Mouse (Mus musculus): Measurements from ENCODE around the gene Gm29776. TPM values are rescaled to one million over a fixed set of nuclear protein-coding genes. Genes with fewer than 3 reads are reported as not detected.

The Gm29776 gene
- under 1 TPM in 1 of 2 experiments, not detected in 1; 0.06 TPM for polyA plus RNA-seq (2012; fragmentation: generic; extraction: Trizol)

GRCm38 (mm10) chr14:54698733-54699132 lies at the start of gene Gm29776:
Gene Gm29776 (minus strand): TSS chr14:54698833.

GRCm38 (mm10) chr14:54712074-54712473 lies 13.4 kb upstream of the Gm29776 start, which contains the start of gene Cebpe:
Gene Cebpe (minus strand): TSS chr14:54712174.

GRCm38 (mm10) chr14:54686522-54687143 lies 12.0 kb downstream of the Gm29776 start, which contains the start of gene Acin1:
Gene Acin1 (minus strand): TSS chr14:54686931.

GRCm38 (mm10) chr14:54686063-54686521 lies 12.5 kb downstream of the Gm29776 start, which contains the start of gene 1700123O20Rik:
Gene 1700123O20Rik (plus strand): TSS chr14:54686216.

Other genes with a start within 250 kb of the Gm29776 start
- 10 to 100 TPM; 33.4 to 60.8 TPM for gene Lrp10, start 234.7 kb downstream of the Gm29776 start, polyA plus RNA-seq (2012; fragmentation: generic; extraction: Trizol)
- gene Rem2, start 222.7 kb downstream of the Gm29776 start, polyA plus RNA-seq (2012; fragmentation: generic; extraction: Trizol), result under 1 TPM in 1 of 2 experiments, not detected in 1; 0.18 TPM
- 10 to 100 TPM; 35.7 to 56.0 TPM for gene Prmt5, start 181.3 kb downstream of the Gm29776 start, polyA plus RNA-seq (2012; fragmentation: generic; extraction: Trizol)
- gene Haus4, start 144.2 kb downstream of the Gm29776 start, polyA plus RNA-seq (2012; fragmentation: generic; extraction: Trizol), result 10 to 100 TPM; 27.7 to 29.6 TPM
- gene Ajuba, start 121.3 kb downstream of the Gm29776 start, polyA plus RNA-seq (2012; fragmentation: generic; extraction: Trizol), result 10 to 100 TPM; 13.2 to 19.5 TPM
- 1 to 10 TPM; 1.4 to 8.7 TPM for gene 4931414P19Rik, start 92.8 kb downstream of the Gm29776 start, polyA plus RNA-seq (2012; fragmentation: generic; extraction: Trizol)
- 100 to 1,000 TPM; 235 to 495 TPM for gene Psmb5, start 80.8 kb downstream of the Gm29776 start, polyA plus RNA-seq (2012; fragmentation: generic; extraction: Trizol)
- gene Psmb11, start 77.4 kb downstream of the Gm29776 start, polyA plus RNA-seq (2012; fragmentation: generic; extraction: Trizol), result under 1 TPM; 0.02 TPM
- not detected for gene Gm17606, start 57.9 kb downstream of the Gm29776 start, polyA plus RNA-seq (2012; fragmentation: generic; extraction: Trizol)
- gene Cdh24, start 57.5 kb downstream of the Gm29776 start, polyA plus RNA-seq (2012; fragmentation: generic; extraction: Trizol), result 1 to 10 TPM in 1 of 2 experiments, under 1 TPM in 1; 0.97 to 2.1 TPM
- 10 to 100 TPM in 1 of 2 experiments, 1 to 10 TPM in 1; 7.4 to 30.1 TPM for gene 1700123O20Rik, start 12.6 kb downstream of the Gm29776 start, polyA plus RNA-seq (2012; fragmentation: generic; extraction: Trizol)
- gene Acin1, start 11.9 kb downstream of the Gm29776 start, polyA plus RNA-seq (2012; fragmentation: generic; extraction: Trizol), result 10 to 100 TPM; 31.4 to 94.4 TPM
- gene Cebpe, start 13.3 kb upstream of the Gm29776 start, polyA plus RNA-seq (2012; fragmentation: generic; extraction: Trizol), result not detected
- gene Slc7a8, start 83.1 kb upstream of the Gm29776 start, polyA plus RNA-seq (2012; fragmentation: generic; extraction: Trizol), result under 1 TPM in 1 of 2 experiments, not detected in 1; 0.01 TPM
- gene Rnf212b, start 115.3 kb upstream of the Gm29776 start, polyA plus RNA-seq (2012; fragmentation: generic; extraction: Trizol), result not detected
- 1 to 10 TPM in 1 of 2 experiments, under 1 TPM in 1; 0.33 to 2.6 TPM for gene Homez, start 172.1 kb upstream of the Gm29776 start, polyA plus RNA-seq (2012; fragmentation: generic; extraction: Trizol)
- gene Ppp1r3e, start 178.7 kb upstream of the Gm29776 start, polyA plus RNA-seq (2012; fragmentation: generic; extraction: Trizol), result under 1 TPM; 0.53 to 0.73 TPM
- gene Bcl2l2, start 184.5 kb upstream of the Gm29776 start, polyA plus RNA-seq (2012; fragmentation: generic; extraction: Trizol), result 10 to 100 TPM in 1 of 2 experiments, 1 to 10 TPM in 1; 2.4 to 13.8 TPM
- 1 to 10 TPM in 1 of 2 experiments, under 1 TPM in 1; 0.08 to 1.2 TPM for gene Gm20521, start 184.6 kb upstream of the Gm29776 start, polyA plus RNA-seq (2012; fragmentation: generic; extraction: Trizol)
- 100 to 1,000 TPM in 1 of 2 experiments, 10 to 100 TPM in 1; 99.1 to 108 TPM for gene Pabpn1, start 193.7 kb upstream of the Gm29776 start, polyA plus RNA-seq (2012; fragmentation: generic; extraction: Trizol)
- gene Slc22a17, start 214.3 kb upstream of the Gm29776 start, polyA plus RNA-seq (2012; fragmentation: generic; extraction: Trizol), result under 1 TPM; 0.01 to 0.37 TPM
- gene Efs, start 227.3 kb upstream of the Gm29776 start, polyA plus RNA-seq (2012; fragmentation: generic; extraction: Trizol), result under 1 TPM in 1 of 2 experiments, not detected in 1; 0.05 TPM
- not detected for gene Il25, start 233.9 kb upstream of the Gm29776 start, polyA plus RNA-seq (2012; fragmentation: generic; extraction: Trizol)
- not detected for gene Cmtm5, start 237.4 kb upstream of the Gm29776 start, polyA plus RNA-seq (2012; fragmentation: generic; extraction: Trizol)